9 mouse cellular contexts compared by ENCODE assay signal in the genomic region with DNA sequence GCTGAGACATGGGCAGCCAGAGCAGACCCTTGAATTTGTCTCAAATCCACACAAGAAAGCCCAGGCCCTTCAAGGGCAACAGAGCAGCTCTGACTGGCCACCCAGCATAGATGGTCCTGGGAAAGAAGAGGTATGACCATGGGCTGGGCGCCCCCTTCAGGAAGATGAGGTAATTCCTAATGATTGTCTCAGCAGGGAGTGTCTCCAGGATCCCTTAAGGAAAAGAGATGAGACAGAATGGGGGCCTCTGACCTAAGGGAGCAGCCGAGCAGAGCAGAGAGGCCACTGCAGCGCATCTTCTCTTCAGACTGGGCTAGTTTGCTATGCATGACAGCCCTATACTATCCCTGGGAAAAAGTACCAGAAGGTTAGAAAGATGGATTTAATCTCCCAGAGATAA. TPM values are rescaled to one million over a fixed set of nuclear protein-coding genes. Genes with fewer than 3 reads are reported as not detected.
DNase-seq lines count a peak whose midpoint lies in the region; ATAC-seq lines count a peak whose summit lies in the region.
"Had no signal": no experiment of that assay in that cellular context is flagged by ENCODE, and none has a peak within 500 bp of the region (broad histone marks: within the 10 kb centered on the region; RNA-seq: fewer than 3 reads in every experiment).

No protein-coding gene starts in this region.

- H3K36me3 ChIP-seq in embryonic facial prominence, embryonic 10.5 days (replicated peaks), result no peaks in the 10 kb centered on the region
- H3K36me3 ChIP-seq: neural tube, embryonic 12.5 days had no signal

- intact Hi-C loops in left cerebral cortex, postnatal 10 days (cut with DNase I), result no loop called here
- intact Hi-C loops in left cerebral cortex, postnatal 36 days (cut with DNase I), result no loop called here

- H3K4me3 ChIP-seq in embryonic facial prominence, embryonic 10.5 days, result no peak overlapping the region
- H3K4me3 ChIP-seq: neural tube, embryonic 12.5 days had no signal

- peak; percentile 38 to 68 for DNase-seq in left cerebral cortex, postnatal 10 days (ENCODE audit: extremely low spot score in 1 of 2, low spot score in 2 of 2)
- no peak for DNase-seq in left cerebral cortex, postnatal 36 days (ENCODE audit: low spot score in 2 of 2)
- peak; percentile 43 for DNase-seq in ZHBTc4 (ENCODE audit: low read depth, low spot score)
- peak; percentile 56 for DNase-seq in embryonic facial prominence, embryonic 10.5 days (ENCODE audit: low spot score)
- peak; percentile 44 to 76 for DNase-seq in kidney, adult 8-10 months
- DNase-seq in lung, postnatal 10 days, result peak; percentile 84
- no peak for DNase-seq in thymus, postnatal 10 days (ENCODE audit: low spot score in 2 of 2)

- WGBS in embryonic facial prominence, embryonic 10.5 days, result 26% methylated on average over 3 of the region's 3 CpGs

- no peaks in the 10 kb centered on the region for H3K4me1 ChIP-seq in embryonic facial prominence, embryonic 10.5 days

- no peaks in the 10 kb centered on the region for H3K9me3 ChIP-seq in embryonic facial prominence, embryonic 10.5 days
- H3K9me3 ChIP-seq: neural tube, embryonic 12.5 days had no signal

- no peak overlapping the region for H3K27ac ChIP-seq in embryonic facial prominence, embryonic 10.5 days (replicated peaks)
- H3K27ac ChIP-seq: neural tube, embryonic 12.5 days had no signal

- ATAC-seq in monocyte, adult 5-6 weeks (replicated peaks; ENCODE audit: insufficient number of reproducible peaks, low FRiP score, low TSS enrichment, poor library complexity, severe bottlenecking), result no peak

- peaks cover 46% of the 10 kb centered on the region for H3K27me3 ChIP-seq in embryonic facial prominence, embryonic 10.5 days (replicated peaks; ENCODE audit: low read depth, poor library complexity, severe bottlenecking)
- H3K27me3 ChIP-seq: neural tube, embryonic 12.5 days had no signal

RNA-seq across cellular contexts. Expression of a gene that starts 9.7 kb away (rescaled TPM):
- 1 to 10 TPM; 7.1 to 7.5 TPM for total RNA-seq in left cerebral cortex, postnatal 10 days (2021)
- total RNA-seq in left cerebral cortex, postnatal 36 days (2021), result 1 to 10 TPM; 3.7 TPM
- 0.83 and 0.92 TPM in 2 replicates for polyA plus RNA-seq in embryonic facial prominence, embryonic 10.5 days (2016; fragmentation: Nextera tagmentation; extraction: Ambion mirVana)
- total RNA-seq in monocyte, adult 5-6 weeks (2017), result 0.19 TPM in 1 of 3 replicates, not detected in the others

RNA-seq across cellular contexts. Expression of a gene that starts 27.1 kb away (rescaled TPM):
- not detected for total RNA-seq in left cerebral cortex, postnatal 10 days (2021)
- not detected for total RNA-seq in left cerebral cortex, postnatal 36 days (2021)
- not detected in 2 replicates for polyA plus RNA-seq in embryonic facial prominence, embryonic 10.5 days (2016; fragmentation: Nextera tagmentation; extraction: Ambion mirVana)
- total RNA-seq in monocyte, adult 5-6 weeks (2017), result not detected in 3 replicates
- polyA plus RNA-seq: neural tube, embryonic 12.5 days had no signal

RNA-seq across cellular contexts. Expression of a gene that starts 40.1 kb away (rescaled TPM):
- total RNA-seq in left cerebral cortex, postnatal 10 days (2021), result under 1 TPM in 1 of 2 experiments, not detected in 1; 0.06 TPM
- total RNA-seq in left cerebral cortex, postnatal 36 days (2021), result under 1 TPM in 1 of 2 experiments, not detected in 1; 0.05 TPM
- 0.05 TPM in 1 of 2 replicates, not detected in the other for polyA plus RNA-seq in embryonic facial prominence, embryonic 10.5 days (2016; fragmentation: Nextera tagmentation; extraction: Ambion mirVana)
- total RNA-seq in monocyte, adult 5-6 weeks (2017), result not detected in 3 replicates
- polyA plus RNA-seq: neural tube, embryonic 12.5 days had no signal

Comparison
In these comparisons a context has a peak if more than half of its experiments do, and no peak if none do; other contexts are left out.
1. DNase-seq: peak in left cerebral cortex, postnatal 10 days (2 of 2), ZHBTc4 (single experiment), embryonic facial prominence, embryonic 10.5 days (single experiment), kidney, adult 8-10 months (2 of 2) and lung, postnatal 10 days (single experiment); none in left cerebral cortex, postnatal 36 days (0 of 2) and thymus, postnatal 10 days (0 of 2).